Mouse (Mus musculus) kidney, adult 11 months (tissue): ENCODE results near the gene Scnn1a.

Experiments
- DNase-seq: peaks from one replicate; pipeline ENCODE4 v3.0.0; 2022

Gene Scnn1a

GRCm38 (mm10) chr6:125309406-125309805 is 11.1 kb upstream of the Scnn1a start:
- DNase-seq: no peak

GRCm38 (mm10) chr6:125312171-125312570 is 8.3 kb upstream of the Scnn1a start:
- no peak for DNase-seq

- DNase-seq: no peak
Observed at GRCm38 (mm10) chr6:125312581-125313355, 7.7 kb upstream of the Scnn1a start.

- DNase-seq: peak; percentile 87
Observed at GRCm38 (mm10) chr6:125313546-125314230, 6.8 kb upstream of the Scnn1a start, which contains the start of gene Ltbr. TSS of gene Ltbr (minus strand) at chr6:125313885.

GRCm38 (mm10) chr6:125314231-125314563 is 6.3 kb upstream of the Scnn1a start:
- no peak for DNase-seq

GRCm38 (mm10) chr6:125314746-125315145 is 5.7 kb upstream of the Scnn1a start:
- DNase-seq: peak; percentile 77

- no peak for DNase-seq
Observed at GRCm38 (mm10) chr6:125317077-125317476, 3.4 kb upstream of the Scnn1a start.

GRCm38 (mm10) chr6:125318981-125319918 is 1.2 kb upstream of the Scnn1a start:
- DNase-seq: no peak

- no peak for DNase-seq
Observed at GRCm38 (mm10) chr6:125319919-125320296, 551 bp upstream of the Scnn1a start.

- DNase-seq: peak; percentile 87
Observed at GRCm38 (mm10) chr6:125321114-125321855, 826 bp downstream of the Scnn1a start.

GRCm38 (mm10) chr6:125322794-125323193 is 2.3 kb downstream of the Scnn1a start:
- no peak for DNase-seq

- DNase-seq: no peak
Observed at GRCm38 (mm10) chr6:125323547-125323946, 3.1 kb downstream of the Scnn1a start.

GRCm38 (mm10) chr6:125325337-125325736 is 4.9 kb downstream of the Scnn1a start:
- DNase-seq: no peak

- peak; percentile 44 for DNase-seq
Observed at GRCm38 (mm10) chr6:125328243-125328642, 7.8 kb downstream of the Scnn1a start.

GRCm38 (mm10) chr6:125330626-125331326 is 10.3 kb downstream of the Scnn1a start:
- DNase-seq: peak; percentile 93

- DNase-seq: no peak
Observed at GRCm38 (mm10) chr6:125333112-125333899, 12.8 kb downstream of the Scnn1a start.

GRCm38 (mm10) chr6:125334356-125334755 is 13.9 kb downstream of the Scnn1a start:
- no peak for DNase-seq

- no peak for DNase-seq
Observed at GRCm38 (mm10) chr6:125338791-125339660, 18.6 kb downstream of the Scnn1a start.

GRCm38 (mm10) chr6:125340244-125340643 is 19.8 kb downstream of the Scnn1a start:
- no peak for DNase-seq

GRCm38 (mm10) chr6:125342198-125342597 is 21.7 kb downstream of the Scnn1a start:
- DNase-seq: no peak
